Mouse (Mus musculus) spleen, adult 2 months (tissue): ENCODE results near the gene Sergef. TPM values are rescaled to one million over a fixed set of nuclear protein-coding genes. Genes with fewer than 3 reads are reported as not detected.

Experiments used
- DNase-seq, 2 experiments: peaks; one replicate each; pipeline versions ENCODE4 v3.0.0 to v3.0.0-alpha.2; 2012 to 2021; ENCODE audit warnings: low spot score in 2 of 2, low read depth in 1 of 2
- H3K27ac ChIP-seq: fragments of 200-500 bp; 2 replicates; pipeline ENCODE4 v1.5.1; 2012; ENCODE audit warnings: low read length, inconsistent platforms; ENCODE audit not compliant: insufficient read depth
- H3K27me3 ChIP-seq: fragments of 200-500 bp; 2 replicates; pipeline ENCODE4 v1.6.1; 2012; ENCODE audit warnings: mild to moderate bottlenecking, moderate library complexity, low read length, inconsistent platforms; ENCODE audit not compliant: control insufficient read depth, insufficient read depth
- H3K36me3 ChIP-seq: fragments of 200-500 bp; 2 replicates; pipeline ENCODE4 v1.6.1; 2012; ENCODE audit warnings: mild to moderate bottlenecking, low read length, inconsistent platforms; ENCODE audit not compliant: control insufficient read depth, insufficient read depth
- H3K4me1 ChIP-seq: fragments of 200-500 bp; 2 replicates; pipeline ENCODE4 v1.6.1; 2011; ENCODE audit warnings: inconsistent platforms; ENCODE audit not compliant: control insufficient read depth, insufficient read depth, insufficient read length
- H3K4me3 ChIP-seq: fragments of 200-500 bp; 2 replicates; pipeline ENCODE4 v1.5.1; 2011; ENCODE audit warnings: mild to moderate bottlenecking, inconsistent platforms; ENCODE audit not compliant: insufficient read depth, insufficient read length; ENCODE audit errors: extremely low read depth
- CTCF ChIP-seq: fragments of 200-500 bp; IDR thresholded peaks from 2 replicates; pipeline ENCODE4 v1.5.1; 2011; ENCODE audit warnings: mild to moderate bottlenecking, inconsistent platforms; ENCODE audit not compliant: insufficient read depth, insufficient read length, insufficient replicate concordance; ENCODE audit errors: extremely low read depth
- POLR2A ChIP-seq: fragments of 200-500 bp; IDR thresholded peaks from 2 replicates; pipeline ENCODE4 v1.6.1; 2011; ENCODE audit warnings: low read depth, low read length, inconsistent platforms
- WGBS: fragments of 180-500 bp; shearing (Covaris S2); methylation state at CpG from one replicate; pipeline ENCODE4 v1.1.7; 2018; 5-methylcytosine and 5-hydroxymethylcytosine counted together
- polyA plus RNA-seq: library from polyadenylated mRNA; depleted of rRNA; stranded (reverse); fragments of >200 nt; gene quantifications from 2 replicates; pipeline ENCODE4 v1.2.3, GENCODE M21; 2012; rRNA removed

The Sergef gene
- polyA plus RNA-seq, 1 experiment, result 7.4 TPM

- peak within 1 kb of the TSS; percentile 49; the same call in 1 of the 2 replicates for H3K4me3 ChIP-seq
- peaks cover 21% of the 10 kb centered on the region for H3K27me3 ChIP-seq
- peaks cover 27% of the 10 kb centered on the region for H3K4me1 ChIP-seq
- no peak within 1 kb of the TSS for H3K27ac ChIP-seq
- DNase-seq, result peak in 1 of 2 experiments; percentile 75
- under 1% methylated on average over 77 of the region's 93 CpGs for WGBS
- TF ChIP-seq CTCF (no peak), POLR2A (no peak)
- H3K36me3 ChIP-seq, result no peaks in the 10 kb centered on the region
Observed at GRCm38 (mm10) chr7:46396231-46396927, 243.2 kb downstream of the Sergef start, which contains the start of gene Kcnc1. Kcnc1 (plus strand) TSS chr7:46396497.

- Histone ChIP-seq H3K27ac (no peak overlapping the region), H3K4me1 (peaks cover 32% of the 10 kb centered on the region), H3K36me3 (no peaks in the 10 kb centered on the region), H3K4me3 (no peak overlapping the region), H3K27me3 (peaks cover 21% of the 10 kb centered on the region)
- DNase-seq, result no peak
- 55% methylated on average over 6 of the region's 6 CpGs for WGBS
- no peak for TF ChIP-seq CTCF
Observed at GRCm38 (mm10) chr7:46395571-46395970, 244.0 kb downstream of the Sergef start.

- WGBS, result 63% methylated on average over 4 of the region's 4 CpGs
- Histone ChIP-seq H3K27me3 (peaks cover 21% of the 10 kb centered on the region), H3K4me1 (peaks cover 34% of the 10 kb centered on the region), H3K4me3 (no peak overlapping the region), H3K36me3 (no peaks in the 10 kb centered on the region), H3K27ac (no peak overlapping the region)
- no peak for DNase-seq
- TF ChIP-seq CTCF (no peak), POLR2A (no peak)
Observed at GRCm38 (mm10) chr7:46394933-46395332, 244.7 kb downstream of the Sergef start.

GRCm38 (mm10) chr7:46393718-46394511 is 245.7 kb downstream of the Sergef start:
- H3K4me3 ChIP-seq, result peak overlapping the region; percentile 29; the same call in 1 of the 2 replicates
- H3K36me3 ChIP-seq, result no peaks in the 10 kb centered on the region
- WGBS, result 26% methylated on average over 12 of the region's 12 CpGs
- H3K4me1 ChIP-seq, result peaks cover 38% of the 10 kb centered on the region
- no peak for DNase-seq
- TF ChIP-seq CTCF (no peak), POLR2A (no peak)
- H3K27me3 ChIP-seq, result peaks cover 21% of the 10 kb centered on the region
- peak overlapping the region; percentile 25 for H3K27ac ChIP-seq

Other genes starting within 250 kb of the Sergef start
- 1.2 and 1.4 TPM in 2 replicates for gene Kcnc1, start 243.3 kb downstream of the Sergef start, polyA plus RNA-seq
- not detected in 2 replicates for gene Tph1, start 32.7 kb upstream of the Sergef start, polyA plus RNA-seq
- 5.0 and 5.8 TPM in 2 replicates for gene Saal1, start 70.9 kb upstream of the Sergef start, polyA plus RNA-seq
- gene Saa3, start 75.9 kb upstream of the Sergef start, polyA plus RNA-seq, result 0.21 and 0.33 TPM in 2 replicates
- not detected in 2 replicates for gene Saa4, start 92.8 kb upstream of the Sergef start, polyA plus RNA-seq
- gene Saa1, start 103.2 kb upstream of the Sergef start, polyA plus RNA-seq, result not detected in 2 replicates
- gene Saa2, start 112.0 kb upstream of the Sergef start, polyA plus RNA-seq, result not detected in 2 replicates
- gene Hps5, start 156.3 kb upstream of the Sergef start, polyA plus RNA-seq, result 16.6 and 20.3 TPM in 2 replicates
- 4.7 and 5.4 TPM in 2 replicates for gene Gtf2h1, start 156.3 kb upstream of the Sergef start, polyA plus RNA-seq
- gene Ldha, start 201.7 kb upstream of the Sergef start, polyA plus RNA-seq, result 165 and 196 TPM in 2 replicates
- 0.09 TPM in 1 of 2 replicates, not detected in the other for gene Ldhc, start 221.4 kb upstream of the Sergef start, polyA plus RNA-seq